Mouse (Mus musculus): ENCODE data around the gene Iars2. TPM values are rescaled to one million over a fixed set of nuclear protein-coding genes. Genes with fewer than 3 reads are reported as not detected.

The Iars2 gene
- total RNA-seq (2012; rRNA removed) = 47.9 and 73.9 TPM in 2 replicates

DNA sequence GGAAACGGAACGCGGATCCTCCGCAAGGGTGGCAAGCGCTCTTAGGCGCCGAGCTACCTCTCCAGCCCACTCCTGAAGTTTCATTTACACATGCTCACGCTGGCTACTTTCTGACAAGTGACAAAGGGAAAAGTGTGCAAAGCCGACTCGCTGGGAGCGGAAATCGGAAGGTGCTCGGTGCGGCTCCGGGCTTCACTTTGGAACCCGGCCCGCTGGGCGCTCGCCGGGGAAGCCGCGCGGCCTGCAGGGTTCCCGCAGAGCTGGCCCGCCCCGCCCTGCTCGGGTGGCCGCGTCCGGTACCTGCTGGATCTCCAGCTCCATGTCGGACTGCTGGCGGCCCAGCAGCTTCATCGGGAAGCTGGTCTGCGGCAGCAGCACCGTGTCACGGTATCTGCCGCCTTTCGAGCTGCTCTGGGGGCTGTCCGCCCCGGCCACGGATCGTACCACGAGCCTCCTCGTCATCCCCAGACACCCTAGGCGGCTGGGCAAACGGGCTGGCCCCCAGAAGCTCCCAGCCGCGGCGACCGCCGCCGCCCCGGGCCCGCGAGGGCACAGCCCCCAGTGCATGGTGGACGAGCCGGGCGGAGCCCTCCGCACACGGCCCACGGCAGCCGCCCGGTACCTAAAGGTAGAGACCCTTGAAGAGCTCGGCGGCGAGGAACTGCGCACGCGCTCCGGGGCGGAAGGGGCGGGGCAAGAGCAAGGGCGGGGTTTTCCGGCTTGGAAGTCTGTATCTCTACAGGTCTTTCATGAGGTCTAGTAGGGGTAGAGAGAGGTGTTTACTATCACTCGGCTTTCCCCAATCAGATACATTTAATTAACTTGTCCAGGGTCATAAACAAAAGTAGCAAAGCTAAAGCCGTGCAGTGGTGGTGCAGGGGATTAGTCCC is at the start of gene Iars2:
Gene Iars2, minus strand, starts transcription at position 676 of the 890 bp plus-strand sequence.
- peaks cover 0 to 4% of the 10 kb centered on the region in 2 experiments; a peak in 2 of 4 replicates for H3K4me1 ChIP-seq (ENCODE audit: control insufficient read depth in 2 of 2, insufficient read depth in 2 of 2, low read length in 2 of 2, poor library complexity in 1 of 2)
- TF ChIP-seq ZC3H11A (IDR thresholded peaks at IDR 0.05; ENCODE audit: borderline replicate concordance, low read depth, low read length) = no peak
- no peak for TF ChIP-seq ZNF384 (IDR thresholded peaks at IDR 0.05; ENCODE audit: low read depth, low read length)
- TF ChIP-seq HCFC1 (IDR thresholded peaks at IDR 0.05; ENCODE audit: borderline replicate concordance, insufficient read depth, low read length) = no peak
- TF ChIP-seq MAFK (IDR thresholded peaks at IDR 0.05; ENCODE audit: insufficient read depth, low read depth, low read length) = no peak
- TF ChIP-seq CHD2 (IDR thresholded peaks at IDR 0.05; ENCODE audit: low read depth, low read length) = no peak
- H3K9ac ChIP-seq (ENCODE audit: insufficient read depth, low read depth, low read length, poor library complexity, severe bottlenecking) = peak within 1 kb of the TSS; percentile 93
- peak within 1 kb of the TSS; percentile 87 to 97 for H3K4me3 ChIP-seq (ENCODE audit: insufficient read depth in 1 of 2, low read depth in 1 of 2, low read length in 2 of 2, poor library complexity in 1 of 2, severe bottlenecking in 1 of 2)
- in situ Hi-C loops (cut with MboI; ENCODE audit: low sequenced_read_pairs in 2 of 2, unreplicated experiment in 2 of 2) = no loop called here
- H3K36me3 ChIP-seq (ENCODE audit: control insufficient read depth, insufficient read depth, low read length, poor library complexity, severe bottlenecking) = peaks cover 19% of the 10 kb centered on the region
- DNase-seq (ENCODE audit: low read depth, low spot score) = peak; percentile 81
- peak within 1 kb of the TSS; percentile 88 for H3K27ac ChIP-seq (ENCODE audit: insufficient read depth, low read depth, low read length, poor library complexity, severe bottlenecking)
- H3K9me3 ChIP-seq (ENCODE audit: control insufficient read depth, insufficient read depth, low read depth, low read length) = no peaks in the 10 kb centered on the region

DNA sequence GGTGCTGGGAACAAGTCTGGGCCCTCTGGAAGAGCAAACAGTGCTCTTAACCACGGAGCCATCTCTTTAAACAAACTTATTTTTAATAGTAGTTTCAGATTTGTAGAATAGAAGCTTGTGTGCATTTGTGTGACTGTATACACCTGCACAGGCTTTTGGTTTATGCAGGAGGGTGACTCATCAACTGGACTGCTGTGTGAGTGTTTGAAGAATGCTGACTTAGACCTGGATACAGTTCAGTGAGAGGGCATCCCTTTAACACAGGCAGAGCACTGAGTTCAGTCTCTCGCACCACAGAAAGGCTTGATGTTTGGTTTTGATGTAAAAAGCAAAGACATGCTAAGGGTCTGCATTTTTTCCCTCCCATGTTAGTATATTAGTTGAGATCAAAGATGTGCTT is 48.2 kb upstream of the Iars2 start:
- Histone ChIP-seq H3K36me3 (ENCODE audit: control insufficient read depth, insufficient read depth, low read length, poor library complexity, severe bottlenecking) (peaks cover 25% of the 10 kb centered on the region), H3K9ac (ENCODE audit: insufficient read depth, low read depth, low read length, poor library complexity, severe bottlenecking) (no peak overlapping the region), H3K4me1 (ENCODE audit: control insufficient read depth in 2 of 2, insufficient read depth in 2 of 2, low read length in 2 of 2, poor library complexity in 1 of 2) (no peaks in the 10 kb centered on the region), H3K27ac (ENCODE audit: insufficient read depth, low read depth, low read length, poor library complexity, severe bottlenecking) (no peak overlapping the region), H3K9me3 (ENCODE audit: control insufficient read depth, insufficient read depth, low read depth, low read length) (no peaks in the 10 kb centered on the region), H3K4me3 (ENCODE audit: insufficient read depth in 1 of 2, low read depth in 1 of 2, low read length in 2 of 2, poor library complexity in 1 of 2, severe bottlenecking in 1 of 2) (no peak overlapping the region)
- in situ Hi-C loops (cut with MboI; ENCODE audit: low sequenced_read_pairs in 2 of 2, unreplicated experiment in 2 of 2) = loop anchor here in 1 of 2 experiments (5.0 kb wide), 1 partner anchor 40 kb away; no protein-coding TSS in a partner anchor
- no peak for DNase-seq (ENCODE audit: low read depth, low spot score)
- TF ChIP-seq CHD2 (IDR thresholded peaks at IDR 0.05; ENCODE audit: low read depth, low read length) = no peak
- no peak for TF ChIP-seq MAFK (IDR thresholded peaks at IDR 0.05; ENCODE audit: insufficient read depth, low read depth, low read length)
- no peak for TF ChIP-seq ZC3H11A (IDR thresholded peaks at IDR 0.05; ENCODE audit: borderline replicate concordance, low read depth, low read length)
- no peak for TF ChIP-seq HCFC1 (IDR thresholded peaks at IDR 0.05; ENCODE audit: borderline replicate concordance, insufficient read depth, low read length)
- no peak for TF ChIP-seq ZNF384 (IDR thresholded peaks at IDR 0.05; ENCODE audit: low read depth, low read length)

GRCm38 (mm10) chr1:185376390-185376789 is 47.2 kb upstream of the Iars2 start:
- peaks cover 25% of the 10 kb centered on the region for H3K36me3 ChIP-seq (ENCODE audit: control insufficient read depth, insufficient read depth, low read length, poor library complexity, severe bottlenecking)
- TF ChIP-seq ZC3H11A (IDR thresholded peaks at IDR 0.05; ENCODE audit: borderline replicate concordance, low read depth, low read length) (no peak), CHD2 (IDR thresholded peaks at IDR 0.05; ENCODE audit: low read depth, low read length) (no peak), MAFK (IDR thresholded peaks at IDR 0.05; ENCODE audit: insufficient read depth, low read depth, low read length) (no peak), ZNF384 (IDR thresholded peaks at IDR 0.05; ENCODE audit: low read depth, low read length) (no peak), HCFC1 (IDR thresholded peaks at IDR 0.05; ENCODE audit: borderline replicate concordance, insufficient read depth, low read length) (no peak)
- DNase-seq (ENCODE audit: low read depth, low spot score) = no peak
- no peaks in the 10 kb centered on the region for H3K9me3 ChIP-seq (ENCODE audit: control insufficient read depth, insufficient read depth, low read depth, low read length)
- no peaks in the 10 kb centered on the region for H3K4me1 ChIP-seq (ENCODE audit: control insufficient read depth in 2 of 2, insufficient read depth in 2 of 2, low read length in 2 of 2, poor library complexity in 1 of 2)
- no peak overlapping the region for H3K9ac ChIP-seq (ENCODE audit: insufficient read depth, low read depth, low read length, poor library complexity, severe bottlenecking)
- in situ Hi-C loops (cut with MboI; ENCODE audit: low sequenced_read_pairs in 2 of 2, unreplicated experiment in 2 of 2) = loop anchor here in 1 of 2 experiments (5.0 kb wide), 1 partner anchor 41 kb away; no protein-coding TSS in a partner anchor
- H3K27ac ChIP-seq (ENCODE audit: insufficient read depth, low read depth, low read length, poor library complexity, severe bottlenecking) = no peak overlapping the region
- no peak overlapping the region for H3K4me3 ChIP-seq (ENCODE audit: insufficient read depth in 1 of 2, low read depth in 1 of 2, low read length in 2 of 2, poor library complexity in 1 of 2, severe bottlenecking in 1 of 2)

DNA sequence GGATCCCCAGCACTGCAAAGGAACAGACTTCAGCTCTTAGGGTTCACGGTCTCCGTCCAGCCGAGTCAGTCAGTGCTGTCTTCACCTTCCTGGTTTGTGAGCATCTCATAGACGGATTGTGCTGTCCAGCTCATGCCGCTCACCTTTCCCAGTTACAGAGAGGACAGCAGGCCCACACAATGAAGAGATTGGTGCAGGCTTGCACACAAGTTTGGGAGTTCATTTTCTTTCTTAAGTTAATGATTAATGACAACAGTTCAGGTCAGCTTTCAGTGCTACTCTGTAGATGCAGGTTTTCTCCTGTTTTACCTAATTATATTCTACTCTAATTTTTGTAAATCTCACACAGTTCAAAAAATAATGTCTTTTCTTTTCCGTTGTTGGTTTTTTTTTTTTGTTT is 40.8 kb upstream of the Iars2 start:
- TF ChIP-seq HCFC1 (IDR thresholded peaks at IDR 0.05; ENCODE audit: borderline replicate concordance, insufficient read depth, low read length) = no peak
- no peak for TF ChIP-seq ZNF384 (IDR thresholded peaks at IDR 0.05; ENCODE audit: low read depth, low read length)
- TF ChIP-seq ZC3H11A (IDR thresholded peaks at IDR 0.05; ENCODE audit: borderline replicate concordance, low read depth, low read length) = no peak
- no peak for TF ChIP-seq MAFK (IDR thresholded peaks at IDR 0.05; ENCODE audit: insufficient read depth, low read depth, low read length)
- TF ChIP-seq CHD2 (IDR thresholded peaks at IDR 0.05; ENCODE audit: low read depth, low read length) = no peak
- H3K36me3 ChIP-seq (ENCODE audit: control insufficient read depth, insufficient read depth, low read length, poor library complexity, severe bottlenecking) = peaks cover 24% of the 10 kb centered on the region

More for the DNA sequence above, 40.8 kb upstream of the Iars2 start:
- Histone ChIP-seq H3K9ac (ENCODE audit: insufficient read depth, low read depth, low read length, poor library complexity, severe bottlenecking) (no peak overlapping the region), H3K27ac (ENCODE audit: insufficient read depth, low read depth, low read length, poor library complexity, severe bottlenecking) (peak overlapping the region; percentile 40; the same call in 1 of the 2 replicates), H3K4me1 (ENCODE audit: control insufficient read depth in 2 of 2, insufficient read depth in 2 of 2, low read length in 2 of 2, poor library complexity in 1 of 2) (peaks cover 0 to 4% of the 10 kb centered on the region in 2 experiments; a peak in 1 of 4 replicates), H3K9me3 (ENCODE audit: control insufficient read depth, insufficient read depth, low read depth, low read length) (no peaks in the 10 kb centered on the region), H3K4me3 (ENCODE audit: insufficient read depth in 1 of 2, low read depth in 1 of 2, low read length in 2 of 2, poor library complexity in 1 of 2, severe bottlenecking in 1 of 2) (no peak overlapping the region)
- DNase-seq (ENCODE audit: low read depth, low spot score) = no peak
- in situ Hi-C loops (cut with MboI; ENCODE audit: low sequenced_read_pairs in 2 of 2, unreplicated experiment in 2 of 2) = no loop called here

All from ES-E14 (cell line).